Mouse (Mus musculus): ENCODE measurements around the gene Dhx35. TPM values are rescaled to one million over a fixed set of nuclear protein-coding genes. Genes with fewer than 3 reads are reported as not detected.

The Dhx35 gene
- polyA plus RNA-seq, 1 experiment from 2014 or later: 16.4 TPM

- Histone ChIP-seq H3K4me2 (replicated peaks; ENCODE audit: low read depth, low read length) (no peak overlapping the region), H3K4me3 (ENCODE audit: low read depth, low read length) (no peak overlapping the region), H3K9me3 (ENCODE audit: control insufficient read depth, low read depth, low read length) (no peaks in the 10 kb centered on the region), H3K27me3 (ENCODE audit: control insufficient read depth, insufficient read depth, low read length) (no peaks in the 10 kb centered on the region), H3K9ac (replicated peaks; ENCODE audit: low read depth, low read length) (no peak overlapping the region), H3K4me1 (ENCODE audit: control insufficient read depth, insufficient read depth, low read length) (no peaks in the 10 kb centered on the region), H3K36me3 (ENCODE audit: control insufficient read depth, insufficient read depth, low read length) (peaks cover 14% of the 10 kb centered on the region; the same call in 1 of the 2 replicates), H3K27ac (ENCODE audit: low read length) (no peak overlapping the region)
- ATAC-seq (ENCODE audit: insufficient number of reproducible peaks, insufficient read depth, low FRiP score, low read depth): no peak
- WGBS: 91% methylated on average over 3 of the region's 3 CpGs
These were observed 53.4 kb downstream of the Dhx35 start for GRCm38 (mm10) chr2:158847991-158848390.

DNA sequence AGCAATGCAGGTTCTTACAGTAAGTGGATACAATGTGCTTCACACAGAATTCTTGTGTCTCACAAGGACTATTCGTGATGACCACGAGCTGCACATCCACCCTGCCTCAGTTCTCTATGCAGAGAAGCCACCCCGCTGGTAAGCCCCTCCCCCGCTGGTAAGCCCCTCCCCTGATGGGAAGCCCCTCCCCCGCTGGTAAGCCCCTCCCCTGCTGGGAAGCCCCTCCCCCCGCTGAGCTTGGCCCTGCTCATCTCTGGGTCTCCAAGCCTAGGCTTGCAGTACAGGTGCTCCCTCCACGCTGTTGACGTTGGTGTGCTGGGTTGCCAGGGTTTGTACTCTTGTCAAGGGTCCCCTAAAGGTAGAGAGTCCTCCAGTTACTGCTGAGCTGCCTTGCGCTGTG lies 54.8 kb downstream of the Dhx35 start:
- peaks cover 10% of the 10 kb centered on the region; the same call in 1 of the 2 replicates for H3K36me3 ChIP-seq (ENCODE audit: control insufficient read depth, insufficient read depth, low read length)
- no peak for ATAC-seq (ENCODE audit: insufficient number of reproducible peaks, insufficient read depth, low FRiP score, low read depth)

GRCm38 (mm10) chr2:158852579-158852978 lies 58.0 kb downstream of the Dhx35 start:
- Histone ChIP-seq H3K9ac (replicated peaks; ENCODE audit: low read depth, low read length) (no peak overlapping the region), H3K36me3 (ENCODE audit: control insufficient read depth, insufficient read depth, low read length) (peaks cover 5% of the 10 kb centered on the region; the same call in 1 of the 2 replicates), H3K4me3 (ENCODE audit: low read depth, low read length) (no peak overlapping the region), H3K9me3 (ENCODE audit: control insufficient read depth, low read depth, low read length) (no peaks in the 10 kb centered on the region), H3K4me2 (replicated peaks; ENCODE audit: low read depth, low read length) (no peak overlapping the region), H3K27me3 (ENCODE audit: control insufficient read depth, insufficient read depth, low read length) (no peaks in the 10 kb centered on the region), H3K27ac (ENCODE audit: low read length) (no peak overlapping the region), H3K4me1 (ENCODE audit: control insufficient read depth, insufficient read depth, low read length) (peaks cover 10% of the 10 kb centered on the region; the same call in 1 of the 2 replicates)
- WGBS: 36% methylated on average over 2 of the region's 2 CpGs
- no peak for ATAC-seq (ENCODE audit: insufficient number of reproducible peaks, insufficient read depth, low FRiP score, low read depth)

More for the DNA sequence above, 54.8 kb downstream of the Dhx35 start:
- Histone ChIP-seq H3K27me3 (ENCODE audit: control insufficient read depth, insufficient read depth, low read length) (no peaks in the 10 kb centered on the region), H3K9me3 (ENCODE audit: control insufficient read depth, low read depth, low read length) (no peaks in the 10 kb centered on the region), H3K9ac (replicated peaks; ENCODE audit: low read depth, low read length) (no peak overlapping the region), H3K4me2 (replicated peaks; ENCODE audit: low read depth, low read length) (no peak overlapping the region), H3K4me3 (ENCODE audit: low read depth, low read length) (no peak overlapping the region), H3K4me1 (ENCODE audit: control insufficient read depth, insufficient read depth, low read length) (no peaks in the 10 kb centered on the region), H3K27ac (ENCODE audit: low read length) (no peak overlapping the region)
- WGBS: 77% methylated on average over 9 of the region's 9 CpGs

DNA sequence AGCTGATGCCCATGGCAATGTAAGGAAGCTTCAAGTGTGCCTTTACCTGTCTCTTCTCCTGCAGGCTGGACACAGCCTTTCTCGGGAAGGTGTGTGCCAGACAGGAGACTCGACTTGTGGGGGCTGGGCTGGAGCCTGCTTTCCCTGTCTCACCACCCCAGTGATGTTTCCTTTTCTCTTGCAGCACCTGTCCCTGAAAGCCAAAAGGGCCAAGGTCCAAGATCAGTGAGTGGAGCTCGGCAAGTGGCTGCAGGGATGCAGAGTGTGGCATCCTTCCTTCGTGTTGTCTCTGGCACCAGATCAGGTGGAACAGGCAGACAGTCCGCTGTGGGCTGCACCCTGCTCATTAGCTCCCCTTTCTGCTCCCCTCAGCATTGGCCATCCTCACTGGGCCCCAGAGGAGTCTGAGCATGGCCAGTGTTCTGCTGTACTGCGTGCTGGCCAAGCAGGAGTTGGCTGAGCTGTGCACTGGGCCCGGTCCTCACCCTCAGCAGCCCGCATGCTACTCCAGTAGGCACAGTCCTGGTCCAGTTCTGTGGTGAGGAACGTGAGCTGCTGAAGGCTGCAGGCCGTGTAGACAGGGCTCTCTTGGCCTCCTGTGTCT lies 62.4 kb downstream of the Dhx35 start:
- no peak overlapping the region for H3K4me2 ChIP-seq (replicated peaks; ENCODE audit: low read depth, low read length)
- peak overlapping the region; percentile 10; the same call in 1 of the 2 replicates for H3K27ac ChIP-seq (ENCODE audit: low read length)
- H3K27me3 ChIP-seq (ENCODE audit: control insufficient read depth, insufficient read depth, low read length): no peaks in the 10 kb centered on the region
- H3K9ac ChIP-seq (replicated peaks; ENCODE audit: low read depth, low read length): no peak overlapping the region
- no peak overlapping the region for H3K4me3 ChIP-seq (ENCODE audit: low read depth, low read length)
- 86% methylated on average over 10 of the region's 10 CpGs for WGBS
- peaks cover 6% of the 10 kb centered on the region; the same call in 1 of the 2 replicates for H3K36me3 ChIP-seq (ENCODE audit: control insufficient read depth, insufficient read depth, low read length)
- H3K4me1 ChIP-seq (ENCODE audit: control insufficient read depth, insufficient read depth, low read length): peaks cover 12% of the 10 kb centered on the region; the same call in 1 of the 2 replicates
- ATAC-seq (ENCODE audit: insufficient number of reproducible peaks, insufficient read depth, low FRiP score, low read depth): no peak
- H3K9me3 ChIP-seq (ENCODE audit: control insufficient read depth, low read depth, low read length): no peaks in the 10 kb centered on the region

DNA sequence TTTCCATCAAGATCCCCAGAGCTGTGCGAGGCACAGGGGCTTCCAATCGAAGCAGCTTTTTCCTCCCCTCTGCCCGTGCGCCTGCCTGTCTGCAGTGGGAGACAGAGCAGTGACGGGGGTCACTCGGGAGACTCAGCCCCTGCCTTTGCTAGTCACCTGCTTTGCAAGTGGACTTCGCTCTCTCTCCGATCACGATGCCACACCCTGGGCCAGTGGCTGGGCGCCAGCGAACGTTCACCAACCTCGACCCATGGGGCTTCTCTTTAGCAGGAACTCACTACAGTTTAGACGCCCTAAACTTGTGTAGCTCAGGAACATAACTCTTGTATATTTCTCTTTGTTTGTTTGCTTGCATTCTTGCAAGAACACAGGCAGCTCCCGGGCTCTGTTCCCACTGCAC lies 63.0 kb downstream of the Dhx35 start:
- Histone ChIP-seq H3K9ac (replicated peaks; ENCODE audit: low read depth, low read length) (no peak overlapping the region), H3K4me2 (replicated peaks; ENCODE audit: low read depth, low read length) (no peak overlapping the region), H3K9me3 (ENCODE audit: control insufficient read depth, low read depth, low read length) (no peaks in the 10 kb centered on the region), H3K4me3 (ENCODE audit: low read depth, low read length) (no peak overlapping the region), H3K27me3 (ENCODE audit: control insufficient read depth, insufficient read depth, low read length) (no peaks in the 10 kb centered on the region), H3K4me1 (ENCODE audit: control insufficient read depth, insufficient read depth, low read length) (peaks cover 12% of the 10 kb centered on the region; the same call in 1 of the 2 replicates), H3K27ac (ENCODE audit: low read length) (0 out of 2 replicates have a peak overlapping the region, but pooled peaks have one; percentile 10), H3K36me3 (ENCODE audit: control insufficient read depth, insufficient read depth, low read length) (peaks cover 6% of the 10 kb centered on the region; the same call in 1 of the 2 replicates)
- 85% methylated on average over 15 of the region's 15 CpGs for WGBS
- no peak for ATAC-seq (ENCODE audit: insufficient number of reproducible peaks, insufficient read depth, low FRiP score, low read depth)

GRCm38 (mm10) chr2:158861115-158861514 lies 66.5 kb downstream of the Dhx35 start:
- H3K4me1 ChIP-seq (ENCODE audit: control insufficient read depth, insufficient read depth, low read length): peaks cover 9% of the 10 kb centered on the region; the same call in 1 of the 2 replicates
- H3K36me3 ChIP-seq (ENCODE audit: control insufficient read depth, insufficient read depth, low read length): peaks cover 6% of the 10 kb centered on the region; the same call in 1 of the 2 replicates
- WGBS: 77% methylated on average over 2 of the region's 2 CpGs
- ATAC-seq (ENCODE audit: insufficient number of reproducible peaks, insufficient read depth, low FRiP score, low read depth): no peak
- H3K9me3 ChIP-seq (ENCODE audit: control insufficient read depth, low read depth, low read length): no peaks in the 10 kb centered on the region
- no peak overlapping the region for H3K9ac ChIP-seq (replicated peaks; ENCODE audit: low read depth, low read length)
- no peaks in the 10 kb centered on the region for H3K27me3 ChIP-seq (ENCODE audit: control insufficient read depth, insufficient read depth, low read length)
- no peak overlapping the region for H3K27ac ChIP-seq (ENCODE audit: low read length)
- no peak overlapping the region for H3K4me2 ChIP-seq (replicated peaks; ENCODE audit: low read depth, low read length)
- H3K4me3 ChIP-seq (ENCODE audit: low read depth, low read length): no peak overlapping the region

- 46% methylated on average over 11 of the region's 11 CpGs for WGBS
- peak; percentile 53; the same call in 1 of the 2 replicates for ATAC-seq (ENCODE audit: insufficient number of reproducible peaks, insufficient read depth, low FRiP score, low read depth)
These were observed 68.9 kb downstream of the Dhx35 start for GRCm38 (mm10) chr2:158863341-158864125.

GRCm38 (mm10) chr2:158864126-158864458 lies 69.5 kb downstream of the Dhx35 start:
- Histone ChIP-seq H3K9me3 (ENCODE audit: control insufficient read depth, low read depth, low read length) (no peaks in the 10 kb centered on the region), H3K27me3 (ENCODE audit: control insufficient read depth, insufficient read depth, low read length) (no peaks in the 10 kb centered on the region), H3K9ac (replicated peaks; ENCODE audit: low read depth, low read length) (no peak overlapping the region), H3K4me1 (ENCODE audit: control insufficient read depth, insufficient read depth, low read length) (no peaks in the 10 kb centered on the region), H3K4me3 (ENCODE audit: low read depth, low read length) (no peak overlapping the region), H3K27ac (ENCODE audit: low read length) (no peak overlapping the region), H3K36me3 (ENCODE audit: control insufficient read depth, insufficient read depth, low read length) (no peaks in the 10 kb centered on the region), H3K4me2 (replicated peaks; ENCODE audit: low read depth, low read length) (no peak overlapping the region)
- WGBS: 81% methylated on average over 4 of the region's 4 CpGs
- ATAC-seq (ENCODE audit: insufficient number of reproducible peaks, insufficient read depth, low FRiP score, low read depth): no peak

More at GRCm38 (mm10) chr2:158863341-158864125, 68.9 kb downstream of the Dhx35 start:
- H3K36me3 ChIP-seq (ENCODE audit: control insufficient read depth, insufficient read depth, low read length): no peaks in the 10 kb centered on the region
- no peaks in the 10 kb centered on the region for H3K9me3 ChIP-seq (ENCODE audit: control insufficient read depth, low read depth, low read length)
- H3K4me2 ChIP-seq (replicated peaks; ENCODE audit: low read depth, low read length): no peak overlapping the region
- H3K4me1 ChIP-seq (ENCODE audit: control insufficient read depth, insufficient read depth, low read length): no peaks in the 10 kb centered on the region
- H3K27me3 ChIP-seq (ENCODE audit: control insufficient read depth, insufficient read depth, low read length): no peaks in the 10 kb centered on the region
- no peak overlapping the region for H3K4me3 ChIP-seq (ENCODE audit: low read depth, low read length)
- no peak overlapping the region for H3K9ac ChIP-seq (replicated peaks; ENCODE audit: low read depth, low read length)
- no peak overlapping the region for H3K27ac ChIP-seq (ENCODE audit: low read length)
